Mouse (Mus musculus) testis, adult 2 months (tissue): ENCODE data around the gene Becn1. TPM values are rescaled to one million over a fixed set of nuclear protein-coding genes. Genes with fewer than 3 reads are reported as not detected.

Experiments used
- H3K27ac ChIP-seq: fragments of 200-500 bp; 2 replicates; pipeline ENCODE4 v1.5.1; 2012; ENCODE audit warnings: low read depth, low read length; ENCODE audit not compliant: control insufficient read depth, insufficient read depth
- H3K27me3 ChIP-seq: fragments of 200-500 bp; 2 replicates; pipeline ENCODE4 v1.6.1; 2012; ENCODE audit warnings: mild to moderate bottlenecking, low read length, moderate library complexity; ENCODE audit not compliant: control insufficient read depth, insufficient read depth
- H3K36me3 ChIP-seq: fragments of 200-500 bp; 2 replicates; pipeline ENCODE4 v1.6.1; 2012; ENCODE audit warnings: mild to moderate bottlenecking, low read length; ENCODE audit not compliant: control insufficient read depth, insufficient read depth
- H3K4me1 ChIP-seq: fragments of 200-500 bp; 2 replicates; pipeline ENCODE4 v1.6.1; 2012; ENCODE audit warnings: low read length; ENCODE audit not compliant: control insufficient read depth, insufficient read depth
- H3K4me3 ChIP-seq: fragments of 200-500 bp; 2 replicates; pipeline ENCODE4 v1.5.1; 2012; ENCODE audit warnings: low read depth, mild to moderate bottlenecking, low read length, moderate library complexity, mixed read lengths; ENCODE audit not compliant: control insufficient read depth
- CTCF ChIP-seq: fragments of 200-500 bp; IDR thresholded peaks from 2 replicates; pipeline ENCODE4 v1.5.1; 2012; ENCODE audit warnings: low read depth, mild to moderate bottlenecking, inconsistent platforms, low read length, moderate library complexity; ENCODE audit not compliant: control insufficient read depth, insufficient read depth, insufficient replicate concordance
- POLR2A ChIP-seq: fragments of 200-500 bp; IDR thresholded peaks from 2 replicates; pipeline ENCODE4 v1.6.1; 2012; ENCODE audit warnings: low read depth, mild to moderate bottlenecking, inconsistent platforms, low read length, moderate library complexity; ENCODE audit not compliant: control insufficient read depth
- polyA plus RNA-seq: library from polyadenylated mRNA; depleted of rRNA; stranded (reverse); fragments of >200 nt; gene quantifications from 2 replicates; pipeline ENCODE4 v1.2.3, GENCODE M21; 2012; rRNA removed

Becn1 gene
- 111 and 116 TPM in 2 replicates for polyA plus RNA-seq

GRCm38 (mm10) chr11:101302004-101302798, at the start of gene Becn1:
Becn1 (minus strand) TSS chr11:101302286.
- peak within 1 kb of the TSS; percentile 93 for H3K4me3 ChIP-seq
- no peaks in the 10 kb centered on the region for H3K27me3 ChIP-seq
- TF ChIP-seq POLR2A (peak; percentile 71), CTCF (peak; percentile 98)
- H3K36me3 ChIP-seq: no peaks in the 10 kb centered on the region
- H3K27ac ChIP-seq: peak within 1 kb of the TSS; percentile 67
- peaks cover 8% of the 10 kb centered on the region for H3K4me1 ChIP-seq

GRCm38 (mm10) chr11:101351721-101352111, 49.6 kb upstream of the Becn1 start:
- Histone ChIP-seq H3K36me3 (no peaks in the 10 kb centered on the region), H3K27me3 (no peaks in the 10 kb centered on the region), H3K4me3 (no peak overlapping the region; the same call in 1 of the 2 replicates), H3K4me1 (peaks cover 17% of the 10 kb centered on the region), H3K27ac (no peak overlapping the region)
- TF ChIP-seq CTCF: no peak
- no peak for TF ChIP-seq POLR2A

- H3K4me3 ChIP-seq: no peak overlapping the region; the same call in 1 of the 2 replicates
- no peak overlapping the region for H3K27ac ChIP-seq
- no peaks in the 10 kb centered on the region for H3K36me3 ChIP-seq
- H3K4me1 ChIP-seq: peaks cover 17% of the 10 kb centered on the region
- TF ChIP-seq POLR2A: no peak
- TF ChIP-seq CTCF: no peak
- no peaks in the 10 kb centered on the region for H3K27me3 ChIP-seq
These were observed 49.1 kb upstream of the Becn1 start for GRCm38 (mm10) chr11:101351100-101351720.

- TF ChIP-seq CTCF (no peak), POLR2A (no peak)
- no peaks in the 10 kb centered on the region for H3K27me3 ChIP-seq
- no peaks in the 10 kb centered on the region for H3K36me3 ChIP-seq
- peaks cover 17% of the 10 kb centered on the region for H3K4me1 ChIP-seq
- H3K4me3 ChIP-seq: peak overlapping the region; percentile 82
- no peak overlapping the region for H3K27ac ChIP-seq
These were observed 47.1 kb upstream of the Becn1 start for GRCm38 (mm10) chr11:101349216-101349615.

GRCm38 (mm10) chr11:101348774-101349173, 46.7 kb upstream of the Becn1 start:
- no peak overlapping the region for H3K27ac ChIP-seq

GRCm38 (mm10) chr11:101347083-101347775, 45.1 kb upstream of the Becn1 start:
- Histone ChIP-seq H3K4me3 (peak overlapping the region; percentile 92), H3K27me3 (no peaks in the 10 kb centered on the region)
- TF ChIP-seq POLR2A (no peak), CTCF (peak; percentile 20; the same call in 1 of the 2 replicates)

More at GRCm38 (mm10) chr11:101348774-101349173, 46.7 kb upstream of the Becn1 start:
- Histone ChIP-seq H3K36me3 (no peaks in the 10 kb centered on the region), H3K4me1 (peaks cover 15% of the 10 kb centered on the region), H3K27me3 (no peaks in the 10 kb centered on the region), H3K4me3 (peak overlapping the region; percentile 82)
- no peak for TF ChIP-seq CTCF
- no peak for TF ChIP-seq POLR2A

More at GRCm38 (mm10) chr11:101347083-101347775, 45.1 kb upstream of the Becn1 start:
- H3K4me1 ChIP-seq: peaks cover 11% of the 10 kb centered on the region
- no peak overlapping the region for H3K27ac ChIP-seq
- no peaks in the 10 kb centered on the region for H3K36me3 ChIP-seq
